Mouse (Mus musculus) thymus, adult 18-20 months (tissue): Measurements from ENCODE around the gene Atxn7l3.

Experiments used
- DNase-seq, 2 experiments: peaks; one replicate each; pipeline ENCODE4 v3.0.0; 2022; ENCODE audit warnings: mixed read lengths in 2 of 2

The Atxn7l3 gene

GRCm38 (mm10) chr11:102296491-102297472 is at the start of gene Atxn7l3:
TSS of gene Atxn7l3 (minus strand) at chr11:102296631.
- DNase-seq = peak; percentile 99 to 100

- no peak for DNase-seq
Observed at GRCm38 (mm10) chr11:102344458-102344857, 48.0 kb upstream of the Atxn7l3 start.

- DNase-seq = no peak
Observed at GRCm38 (mm10) chr11:102342742-102343141, 46.3 kb upstream of the Atxn7l3 start.

- DNase-seq = no peak
Observed at GRCm38 (mm10) chr11:102341101-102341500, 44.7 kb upstream of the Atxn7l3 start.

- no peak for DNase-seq
Observed at GRCm38 (mm10) chr11:102339624-102340023, 43.2 kb upstream of the Atxn7l3 start.

- DNase-seq = no peak
Observed at GRCm38 (mm10) chr11:102339195-102339594, 42.8 kb upstream of the Atxn7l3 start.

GRCm38 (mm10) chr11:102338561-102338960 is 42.1 kb upstream of the Atxn7l3 start:
- peak in 1 of 2 experiments; percentile 26 for DNase-seq

- no peak for DNase-seq
Observed at GRCm38 (mm10) chr11:102337921-102338320, 41.5 kb upstream of the Atxn7l3 start.

- DNase-seq = no peak
Observed at GRCm38 (mm10) chr11:102336191-102336590, 39.8 kb upstream of the Atxn7l3 start.

GRCm38 (mm10) chr11:102334973-102335700 is 38.7 kb upstream of the Atxn7l3 start:
- no peak for DNase-seq

GRCm38 (mm10) chr11:102334010-102334409 is 37.6 kb upstream of the Atxn7l3 start:
- DNase-seq = no peak

GRCm38 (mm10) chr11:102333061-102333460 is 36.6 kb upstream of the Atxn7l3 start:
- no peak for DNase-seq

- DNase-seq = no peak
Observed at GRCm38 (mm10) chr11:102331806-102332205, 35.4 kb upstream of the Atxn7l3 start.

- DNase-seq = no peak
Observed at GRCm38 (mm10) chr11:102330039-102330438, 33.6 kb upstream of the Atxn7l3 start.

GRCm38 (mm10) chr11:102329518-102329917 is 33.1 kb upstream of the Atxn7l3 start:
- DNase-seq = no peak

- no peak for DNase-seq
Observed at GRCm38 (mm10) chr11:102327839-102328238, 31.4 kb upstream of the Atxn7l3 start.

- no peak for DNase-seq
Observed at GRCm38 (mm10) chr11:102327250-102327649, 30.8 kb upstream of the Atxn7l3 start.

GRCm38 (mm10) chr11:102323516-102323915 is 27.1 kb upstream of the Atxn7l3 start:
- DNase-seq = no peak

GRCm38 (mm10) chr11:102321931-102322330 is 25.5 kb upstream of the Atxn7l3 start:
- no peak for DNase-seq

GRCm38 (mm10) chr11:102320686-102321005 is 24.2 kb upstream of the Atxn7l3 start:
- DNase-seq = peak in 1 of 2 experiments; percentile 32

GRCm38 (mm10) chr11:102319941-102320685 is 23.7 kb upstream of the Atxn7l3 start:
- peak; percentile 63 to 69 for DNase-seq

GRCm38 (mm10) chr11:102319410-102319792 is 23.0 kb upstream of the Atxn7l3 start, which contains the start of gene Ubtf:
TSS of gene Ubtf (minus strand) at chr11:102319742.
- peak; percentile 68 to 71 for DNase-seq
